Mouse (Mus musculus) lung, postnatal 0 days (tissue): Measurements from ENCODE around the gene Sys1. TPM values are rescaled to one million over a fixed set of nuclear protein-coding genes. Genes with fewer than 3 reads are reported as not detected.

Experiments
- ATAC-seq: fragments of 200-750 bp; cut with Nextera tagmentation; 2 replicates; pipeline ENCODE4 v1.8.0; 2017; ENCODE audit warnings: moderate library complexity
- DNase-seq: peaks from one replicate; pipeline ENCODE4 v3.0.0-alpha.2; 2016; ENCODE audit warnings: low spot score
- H3K27ac ChIP-seq: fragments of 300-500 bp; sonication (generic); 2 replicates; pipeline ENCODE4 v1.5.1; 2014; ENCODE audit warnings: antibody characterized with exemption, mild to moderate bottlenecking, low read length, mixed read lengths
- H3K27me3 ChIP-seq: fragments of 300-500 bp; sonication (generic); replicated peaks from 2 replicates; pipeline ENCODE4 v1.6.1; 2014; ENCODE audit warnings: low read length, mixed read lengths; ENCODE audit not compliant: insufficient read depth
- H3K36me3 ChIP-seq: fragments of 300-500 bp; sonication (generic); 2 replicates; pipeline ENCODE4 v1.6.1; 2014; ENCODE audit warnings: low read length, mixed read lengths; ENCODE audit not compliant: insufficient read depth
- H3K4me1 ChIP-seq: fragments of 300-500 bp; sonication (generic); 2 replicates; pipeline ENCODE4 v1.6.1; 2014; ENCODE audit warnings: antibody characterized with exemption, low read depth, low read length, mixed read lengths; ENCODE audit not compliant: insufficient read depth
- H3K4me2 ChIP-seq: fragments of 300-500 bp; sonication (generic); replicated peaks from 2 replicates; pipeline ENCODE4 v1.6.1; 2014; ENCODE audit warnings: low read depth, mild to moderate bottlenecking, low read length, moderate library complexity, mixed read lengths
- H3K4me3 ChIP-seq: fragments of 300-500 bp; sonication (generic); 2 replicates; pipeline ENCODE4 v1.5.1; 2014; ENCODE audit warnings: low read depth, low read length
- H3K9ac ChIP-seq: fragments of 300-500 bp; sonication (generic); replicated peaks from 2 replicates; pipeline ENCODE4 v1.6.1; 2014; ENCODE audit warnings: low read depth, mild to moderate bottlenecking
- H3K9me3 ChIP-seq: fragments of 300-500 bp; sonication (generic); 2 replicates; pipeline ENCODE4 v1.6.1; 2016; ENCODE audit warnings: low read length, mixed read lengths
- CTCF ChIP-seq: IDR thresholded peaks from 2 replicates; pipeline ENCODE4 v1.5.1; 2016; ENCODE audit warnings: antibody characterized with exemption, mild to moderate bottlenecking
- EP300 ChIP-seq: IDR thresholded peaks from 2 replicates; pipeline ENCODE4 v1.6.1; 2016; ENCODE audit warnings: antibody characterized with exemption, mild to moderate bottlenecking, control low read depth
- WGBS: fragments of 180-500 bp; shearing (Covaris S2); extraction: QIAGEN DNeasy Blood & Tissue Kit; methylation state at CpG from one replicate; pipeline ENCODE4 v1.1.7; 2014; 5-methylcytosine and 5-hydroxymethylcytosine counted together
- polyA plus RNA-seq: library from polyadenylated mRNA; unstranded; fragments of >200 nt; fragmentation: Nextera tagmentation; extraction: Ambion mirVana; gene quantifications from 2 replicates; pipeline ENCODE4 v1.2.1, GENCODE M21; 2015

Gene Sys1
- polyA plus RNA-seq, 1 experiment from 2014 or later, result 66.2 TPM

GRCm38 (mm10) chr2:164446086-164446469 lies 10.7 kb upstream of the Sys1 start:
- Histone ChIP-seq H3K36me3 (no peaks in the 10 kb centered on the region), H3K27me3 (no peaks in the 10 kb centered on the region), H3K9ac (no peak overlapping the region), H3K9me3 (no peaks in the 10 kb centered on the region), H3K4me1 (peaks cover 13% of the 10 kb centered on the region; the same call in 1 of the 2 replicates), H3K4me2 (no peak overlapping the region), H3K4me3 (no peak overlapping the region), H3K27ac (no peak overlapping the region)
- TF ChIP-seq CTCF (no peak), EP300 (no peak)
- ATAC-seq (no peak), DNase-seq (no peak)
- WGBS, result 83% methylated on average over 3 of the region's 3 CpGs

- DNase-seq, result no peak
- H3K36me3 ChIP-seq, result no peaks in the 10 kb centered on the region
- no peaks in the 10 kb centered on the region for H3K9me3 ChIP-seq
- H3K4me3 ChIP-seq, result no peak overlapping the region
- H3K4me1 ChIP-seq, result peaks cover 23% of the 10 kb centered on the region; the same call in 1 of the 2 replicates
- H3K27ac ChIP-seq, result no peak overlapping the region
- ATAC-seq, result no peak
- H3K4me2 ChIP-seq, result no peak overlapping the region
- no peaks in the 10 kb centered on the region for H3K27me3 ChIP-seq
- H3K9ac ChIP-seq, result no peak overlapping the region
- 100% methylated on average over 1 of the region's 1 CpGs for WGBS
- TF ChIP-seq EP300 (no peak), CTCF (no peak)
Observed at GRCm38 (mm10) chr2:164448140-164448539, 8.6 kb upstream of the Sys1 start.

DNA sequence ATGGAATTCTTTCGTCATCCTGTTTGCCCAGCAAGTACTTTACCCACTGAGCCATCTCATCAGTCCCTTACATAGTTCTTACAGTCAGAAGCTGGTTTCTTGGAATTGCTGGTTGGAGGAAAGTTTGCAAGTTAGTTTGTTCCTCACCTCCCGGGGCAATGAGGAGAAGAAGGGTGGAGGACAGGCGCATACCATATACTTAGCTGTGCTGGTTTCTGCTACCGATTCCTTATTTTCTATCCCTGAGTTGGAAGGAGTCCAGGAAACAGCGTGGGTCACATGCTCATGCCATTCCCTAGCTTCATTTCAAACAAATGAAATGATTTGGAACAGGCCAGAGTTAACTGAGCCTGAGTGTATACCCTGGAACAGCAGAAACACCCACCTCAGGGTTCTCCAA lies 7.8 kb upstream of the Sys1 start:
- peaks cover 21% of the 10 kb centered on the region; the same call in 1 of the 2 replicates for H3K4me1 ChIP-seq
- no peaks in the 10 kb centered on the region for H3K27me3 ChIP-seq
- no peak for DNase-seq
- TF ChIP-seq CTCF, result no peak
- peak; percentile 13; the same call in 1 of the 2 replicates for TF ChIP-seq EP300
- H3K4me3 ChIP-seq, result no peak overlapping the region
- ATAC-seq, result peak; percentile 42
- WGBS, result 51% methylated on average over 5 of the region's 5 CpGs
- H3K4me2 ChIP-seq, result no peak overlapping the region
- H3K27ac ChIP-seq, result peak overlapping the region; percentile 81
- H3K36me3 ChIP-seq, result no peaks in the 10 kb centered on the region
- no peaks in the 10 kb centered on the region for H3K9me3 ChIP-seq
- H3K9ac ChIP-seq, result no peak overlapping the region

- TF ChIP-seq CTCF (no peak), EP300 (peak; percentile 43; the same call in 1 of the 2 replicates)
- no peak overlapping the region for H3K4me3 ChIP-seq
- no peak overlapping the region for H3K4me2 ChIP-seq
- DNase-seq, result peak; percentile 71
- no peaks in the 10 kb centered on the region for H3K36me3 ChIP-seq
- 50% methylated on average over 14 of the region's 14 CpGs for WGBS
- H3K9me3 ChIP-seq, result no peaks in the 10 kb centered on the region
- peaks cover 23% of the 10 kb centered on the region; the same call in 1 of the 2 replicates for H3K4me1 ChIP-seq
- H3K27me3 ChIP-seq, result no peaks in the 10 kb centered on the region
- peak overlapping the region; percentile 81 for H3K27ac ChIP-seq
- H3K9ac ChIP-seq, result no peak overlapping the region
- peak; percentile 78 for ATAC-seq
Observed at GRCm38 (mm10) chr2:164449341-164450042, 7.3 kb upstream of the Sys1 start.

DNA sequence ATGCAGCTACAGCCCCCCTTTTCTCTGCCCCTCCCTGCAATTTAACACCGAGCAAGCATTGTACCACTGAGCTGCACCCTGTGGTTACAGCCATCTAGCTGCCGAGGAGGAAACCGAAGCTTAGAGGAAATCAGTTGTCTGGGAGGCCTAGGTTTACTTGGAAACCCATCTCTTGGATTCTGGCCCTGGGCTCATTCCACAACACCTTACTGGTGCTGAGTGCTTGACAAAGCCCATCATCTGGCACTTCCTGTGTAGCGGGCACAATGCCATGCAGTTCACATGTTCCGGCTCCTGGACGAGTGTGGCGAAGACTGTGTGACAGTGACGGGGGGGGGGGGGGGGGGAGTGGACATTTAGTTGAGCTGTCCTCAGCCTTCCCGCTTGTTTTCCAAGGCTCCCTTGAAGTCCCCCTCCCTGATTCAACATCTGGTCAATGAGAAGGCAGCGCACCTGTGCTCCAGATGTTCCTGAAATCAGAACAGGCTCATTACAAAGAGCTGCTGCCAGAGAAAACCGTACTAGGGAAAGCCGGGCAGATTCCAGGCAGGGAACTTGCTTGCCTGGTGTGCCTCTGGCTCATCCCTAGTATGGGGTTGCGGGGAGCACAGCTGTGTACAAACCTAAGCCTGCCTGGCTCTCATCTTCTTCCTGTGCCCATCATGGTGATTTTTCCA lies 4.6 kb upstream of the Sys1 start:
- no peaks in the 10 kb centered on the region for H3K9me3 ChIP-seq
- no peaks in the 10 kb centered on the region for H3K36me3 ChIP-seq
- 28% methylated on average over 12 of the region's 13 CpGs for WGBS
- TF ChIP-seq CTCF (peak; percentile 40), EP300 (no peak)
- H3K4me2 ChIP-seq, result no peak overlapping the region
- no peak overlapping the region for H3K9ac ChIP-seq
- ATAC-seq, result no peak
- no peak for DNase-seq
- H3K4me3 ChIP-seq, result no peak overlapping the region
- no peak overlapping the region; the same call in 1 of the 2 replicates for H3K27ac ChIP-seq
- peaks cover 45% of the 10 kb centered on the region for H3K4me1 ChIP-seq
- no peaks in the 10 kb centered on the region for H3K27me3 ChIP-seq

GRCm38 (mm10) chr2:164453047-164453757 lies 3.6 kb upstream of the Sys1 start:
- no peak for TF ChIP-seq CTCF
- peak; percentile 56 for TF ChIP-seq EP300
- no peak overlapping the region for H3K9ac ChIP-seq
- WGBS, result 30% methylated on average over 14 of the region's 14 CpGs
- H3K27me3 ChIP-seq, result no peaks in the 10 kb centered on the region
- no peaks in the 10 kb centered on the region for H3K36me3 ChIP-seq
- ATAC-seq, result no peak
- peak; percentile 65 for DNase-seq
- H3K4me2 ChIP-seq, result no peak overlapping the region; the same call in 1 of the 2 replicates
- no peak overlapping the region for H3K4me3 ChIP-seq
- H3K27ac ChIP-seq, result peak overlapping the region; percentile 57
- peaks cover 45% of the 10 kb centered on the region for H3K4me1 ChIP-seq
- H3K9me3 ChIP-seq, result no peaks in the 10 kb centered on the region
